Mouse (Mus musculus) bone marrow macrophage, adult 2 months (primary cell): Measurements from ENCODE around the gene Tmem50b.

ENCODE experiments used
- CTCF ChIP-seq: IDR thresholded peaks from 2 replicates; pipeline ENCODE4 v1.5.1; 2012; ENCODE audit warnings: low read depth, mild to moderate bottlenecking, low read length, moderate library complexity
- POLR2A ChIP-seq: IDR thresholded peaks from 2 replicates; pipeline ENCODE4 v1.6.1; 2012; ENCODE audit warnings: mild to moderate bottlenecking, low read depth, low read length, borderline replicate concordance

GRCm38 (mm10) chr16:91633641-91634040, 36.0 kb upstream of the Tmem50b start:
- no peak for TF ChIP-seq POLR2A
- TF ChIP-seq CTCF = no peak
